Mouse (Mus musculus): Measurements from ENCODE around the gene Eri3.

The Eri3 gene

GRCm38 (mm10) chr4:117550140-117550851 lies at the start of gene Eri3:
Gene Eri3, plus strand, starts transcription at chr4:117550365.
- peak; percentile 99 for DNase-seq (ENCODE audit: low read depth, low spot score)

- DNase-seq (ENCODE audit: low read depth, low spot score) = no peak
Observed at GRCm38 (mm10) chr4:117518246-117518645, 31.9 kb upstream of the Eri3 start.

GRCm38 (mm10) chr4:117521350-117521749 lies 28.8 kb upstream of the Eri3 start:
- peak; percentile 4 for DNase-seq (ENCODE audit: low read depth, low spot score)

- DNase-seq (ENCODE audit: low read depth, low spot score) = no peak
Observed at GRCm38 (mm10) chr4:117525990-117526389, 24.2 kb upstream of the Eri3 start.

- DNase-seq (ENCODE audit: low read depth, low spot score) = no peak
Observed at GRCm38 (mm10) chr4:117527116-117527899, 22.9 kb upstream of the Eri3 start.

- DNase-seq (ENCODE audit: low read depth, low spot score) = peak; percentile 63
Observed at GRCm38 (mm10) chr4:117527952-117528351, 22.2 kb upstream of the Eri3 start.

GRCm38 (mm10) chr4:117529843-117530242 lies 20.3 kb upstream of the Eri3 start:
- no peak for DNase-seq (ENCODE audit: low read depth, low spot score)

GRCm38 (mm10) chr4:117535496-117536200 lies 14.5 kb upstream of the Eri3 start:
- no peak for DNase-seq (ENCODE audit: low read depth, low spot score)

GRCm38 (mm10) chr4:117537002-117537401 lies 13.2 kb upstream of the Eri3 start:
- no peak for DNase-seq (ENCODE audit: low read depth, low spot score)

- no peak for DNase-seq (ENCODE audit: low read depth, low spot score)
Observed at GRCm38 (mm10) chr4:117539329-117539980, 10.7 kb upstream of the Eri3 start.

- no peak for DNase-seq (ENCODE audit: low read depth, low spot score)
Observed at GRCm38 (mm10) chr4:117540571-117540970, 9.6 kb upstream of the Eri3 start.

- no peak for DNase-seq (ENCODE audit: low read depth, low spot score)
Observed at GRCm38 (mm10) chr4:117545448-117545847, 4.7 kb upstream of the Eri3 start.

GRCm38 (mm10) chr4:117546616-117547015 lies 3.5 kb upstream of the Eri3 start:
- no peak for DNase-seq (ENCODE audit: low read depth, low spot score)

GRCm38 (mm10) chr4:117549576-117549975 lies 589 bp upstream of the Eri3 start:
- DNase-seq (ENCODE audit: low read depth, low spot score) = peak; percentile 56

GRCm38 (mm10) chr4:117551144-117552000 lies 1.2 kb downstream of the Eri3 start:
- peak; percentile 81 for DNase-seq (ENCODE audit: low read depth, low spot score)

- no peak for DNase-seq (ENCODE audit: low read depth, low spot score)
Observed at GRCm38 (mm10) chr4:117555495-117555894, 5.3 kb downstream of the Eri3 start.

GRCm38 (mm10) chr4:117556372-117556771 lies 6.2 kb downstream of the Eri3 start:
- no peak for DNase-seq (ENCODE audit: low read depth, low spot score)

- no peak for DNase-seq (ENCODE audit: low read depth, low spot score)
Observed at GRCm38 (mm10) chr4:117557068-117557645, 7.0 kb downstream of the Eri3 start.

GRCm38 (mm10) chr4:117563967-117564366 lies 13.8 kb downstream of the Eri3 start:
- no peak for DNase-seq (ENCODE audit: low read depth, low spot score)

- DNase-seq (ENCODE audit: low read depth, low spot score) = no peak
Observed at GRCm38 (mm10) chr4:117568846-117569245, 18.7 kb downstream of the Eri3 start.
